Mouse (Mus musculus): ENCODE results near the gene Epn1. TPM values are rescaled to one million over a fixed set of nuclear protein-coding genes. Genes with fewer than 3 reads are reported as not detected.
"Not testable (repeated sequence)": the region's sequence is repeated elsewhere in the genome, so short reads cannot be mapped to it uniquely, and the experiment has no call there.

The Epn1 gene
- polyA plus RNA-seq, 1 experiment from 2014 or later: 70.5 TPM

DNA sequence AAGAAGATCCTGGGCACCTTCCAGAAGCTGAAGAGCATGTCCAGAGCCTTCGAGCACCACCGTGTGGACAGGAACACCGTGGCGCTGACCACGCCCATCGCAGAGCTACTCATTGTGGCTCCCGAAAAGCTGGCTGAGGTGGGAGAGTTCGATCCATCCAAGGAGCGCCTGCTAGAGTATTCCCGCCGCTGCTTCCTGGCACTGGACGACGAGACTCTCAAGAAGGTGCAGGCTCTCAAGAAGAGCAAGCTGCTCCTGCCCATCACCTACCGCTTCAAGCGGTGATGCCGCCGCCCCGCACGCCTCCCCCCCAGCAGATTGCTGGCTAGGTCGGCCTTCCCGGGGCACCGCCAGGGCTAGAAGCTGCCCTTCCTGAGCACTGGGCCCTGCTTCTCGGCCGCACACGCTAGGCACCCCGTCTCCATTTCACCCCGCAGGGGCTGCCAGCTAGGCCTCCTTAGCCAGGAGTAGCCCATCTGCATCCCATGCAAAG lies 19.8 kb upstream of the Epn1 start:
- Histone ChIP-seq H3K4me2 (peak overlapping the region; percentile 81), H3K9me3 (no peaks in the 10 kb centered on the region), H3K4me3 (peak overlapping the region; percentile 59), H3K27ac (peak overlapping the region; percentile 99), H3K4me1 (peaks cover 47% of the 10 kb centered on the region), H3K9ac (peak overlapping the region; percentile 92), H3K36me3 (no peaks in the 10 kb centered on the region), H3K27me3 (peaks cover 17% of the 10 kb centered on the region)
- no peak for ATAC-seq (ENCODE audit: insufficient number of reproducible peaks, insufficient read depth, low FRiP score, low TSS enrichment, low read depth)
- 2% methylated on average over 27 of the region's 27 CpGs for WGBS

DNA sequence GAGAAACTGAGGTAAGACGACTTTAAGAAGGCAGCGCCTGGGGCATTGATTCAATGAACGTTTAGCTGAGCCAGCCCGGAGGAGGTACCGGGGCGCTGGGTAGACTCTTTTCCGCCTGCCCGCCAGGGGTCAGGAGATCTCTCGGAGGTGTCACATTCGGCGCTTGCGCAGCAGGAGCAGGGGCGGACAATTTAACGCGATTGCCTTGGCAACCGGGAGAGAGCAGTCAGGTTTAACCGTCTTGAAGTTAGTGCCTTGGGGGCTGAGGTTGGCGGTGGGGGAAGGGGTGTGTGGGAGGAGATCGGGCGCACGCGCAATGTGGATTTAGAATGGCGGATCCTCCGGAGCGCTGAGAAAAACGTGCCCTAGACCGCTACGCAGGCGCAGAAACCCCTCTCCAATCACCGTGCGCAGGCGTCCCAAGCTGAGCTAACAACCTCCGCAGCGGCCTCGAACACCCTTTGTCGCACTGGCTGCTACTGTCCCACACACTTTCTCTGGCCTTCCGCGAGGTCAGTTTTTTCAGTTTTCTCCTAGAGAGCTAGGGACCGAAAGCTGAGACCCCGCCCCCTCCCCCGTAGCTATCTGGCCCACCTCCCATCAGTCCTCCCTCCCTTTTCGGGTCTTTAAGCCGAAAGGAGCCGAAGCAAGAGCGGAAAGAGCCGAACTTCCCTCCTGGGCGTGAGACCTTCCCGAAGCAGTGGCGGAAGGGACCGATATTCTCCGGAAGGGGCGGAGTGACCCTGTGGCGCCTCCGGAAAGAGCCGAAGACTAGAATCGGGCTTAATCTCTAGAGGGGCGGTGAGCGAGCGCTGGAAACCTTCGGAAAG lies 18.9 kb upstream of the Epn1 start:
- Histone ChIP-seq H3K27me3 (peaks cover 9% of the 10 kb centered on the region), H3K4me1 (peaks cover 49% of the 10 kb centered on the region), H3K9ac (peak overlapping the region; percentile 92), H3K4me3 (peak overlapping the region; percentile 59), H3K9me3 (no peaks in the 10 kb centered on the region), H3K4me2 (peak overlapping the region; percentile 81), H3K36me3 (peaks cover 2% of the 10 kb centered on the region), H3K27ac (peak overlapping the region; percentile 99)
- WGBS: under 1% methylated on average over 60 of the region's 60 CpGs
- peak; percentile 86 for ATAC-seq (ENCODE audit: insufficient number of reproducible peaks, insufficient read depth, low FRiP score, low TSS enrichment, low read depth)

DNA sequence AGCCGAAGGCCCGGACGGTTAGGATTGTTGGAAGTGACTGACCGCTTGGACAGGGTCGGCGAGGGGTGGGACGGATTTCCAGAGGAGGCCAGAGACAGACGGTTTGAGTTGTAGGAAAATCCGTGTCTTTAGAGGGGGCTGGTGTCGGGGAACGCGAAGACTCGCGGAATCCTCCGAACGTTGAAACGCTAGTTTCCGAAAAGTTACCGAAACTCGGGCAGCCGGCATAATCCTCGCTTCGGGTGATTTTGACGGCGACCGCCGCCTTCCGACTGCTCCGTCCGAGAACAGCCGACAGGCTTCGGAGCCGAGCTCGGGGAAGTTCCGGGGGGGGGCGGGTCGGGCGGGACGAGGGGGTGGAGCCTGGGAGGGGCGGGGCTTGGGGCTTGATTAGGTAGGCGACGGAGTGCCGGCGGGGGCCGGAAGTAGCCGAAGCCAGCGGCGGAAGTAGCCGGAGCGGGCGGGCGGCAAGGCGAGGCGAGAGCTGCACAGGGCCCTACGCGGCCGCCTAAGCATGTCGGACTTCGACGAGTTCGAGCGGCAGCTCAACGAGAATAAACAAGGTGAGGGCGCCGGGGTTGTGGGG lies 18.2 kb upstream of the Epn1 start, which contains the start of gene U2af2:
Gene U2af2 (plus strand): TSS at position 370 of the 586 bp plus-strand sequence.
- Histone ChIP-seq H3K4me3 (peak within 1 kb of the TSS; percentile 59), H3K4me2 (peak within 1 kb of the TSS; percentile 81), H3K27me3 (peaks cover 8% of the 10 kb centered on the region), H3K4me1 (peaks cover 46% of the 10 kb centered on the region), H3K36me3 (peaks cover 9% of the 10 kb centered on the region), H3K27ac (peak within 1 kb of the TSS; percentile 99), H3K9me3 (no peaks in the 10 kb centered on the region), H3K9ac (peak within 1 kb of the TSS; percentile 92)
- peak; percentile 74 for ATAC-seq (ENCODE audit: insufficient number of reproducible peaks, insufficient read depth, low FRiP score, low TSS enrichment, low read depth)
- WGBS: under 1% methylated on average over 54 of the region's 65 CpGs

DNA sequence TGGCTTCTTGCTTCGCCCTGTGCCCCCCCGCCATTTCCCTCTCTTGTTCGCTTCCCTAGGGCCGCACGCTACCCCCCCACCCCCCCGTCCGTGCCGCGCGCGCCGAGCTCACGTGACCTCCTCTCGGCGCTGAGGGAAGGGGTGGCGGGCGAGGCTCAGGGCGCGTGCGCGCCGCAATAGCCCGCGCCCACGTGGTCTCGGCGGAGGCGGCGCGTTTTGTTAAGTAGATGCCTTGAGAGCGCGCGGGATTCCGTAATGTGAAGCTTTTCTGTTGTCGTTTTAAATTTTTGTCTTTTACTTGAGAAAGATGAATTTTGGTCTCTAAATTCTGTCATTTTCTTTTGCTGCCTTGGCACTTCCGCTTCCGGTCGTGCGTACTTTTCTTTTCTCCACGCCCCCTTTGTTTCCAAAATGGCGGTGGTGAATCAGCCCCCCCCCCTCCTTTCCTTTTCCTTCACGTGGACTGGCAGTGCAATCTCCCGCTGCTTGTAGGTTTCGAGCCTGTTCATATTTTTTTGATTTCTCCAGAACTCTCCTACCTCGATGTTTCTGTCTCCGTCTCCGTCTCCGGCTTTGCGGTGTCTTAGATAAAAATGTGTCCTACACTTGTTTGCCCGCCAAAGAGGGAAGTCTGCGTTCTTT lies 17.6 kb upstream of the Epn1 start:
- H3K36me3 ChIP-seq: peaks cover 15% of the 10 kb centered on the region
- 0% methylated on average over 51 of the region's 51 CpGs for WGBS
- peaks cover 7% of the 10 kb centered on the region for H3K27me3 ChIP-seq
- H3K9ac ChIP-seq: peak overlapping the region; percentile 78
- ATAC-seq (ENCODE audit: insufficient number of reproducible peaks, insufficient read depth, low FRiP score, low TSS enrichment, low read depth): peak; percentile 32
- H3K27ac ChIP-seq: peak overlapping the region; percentile 99
- peaks cover 42% of the 10 kb centered on the region for H3K4me1 ChIP-seq
- H3K4me2 ChIP-seq: peak overlapping the region; percentile 81
- H3K4me3 ChIP-seq: peak overlapping the region; percentile 59
- no peaks in the 10 kb centered on the region for H3K9me3 ChIP-seq

DNA sequence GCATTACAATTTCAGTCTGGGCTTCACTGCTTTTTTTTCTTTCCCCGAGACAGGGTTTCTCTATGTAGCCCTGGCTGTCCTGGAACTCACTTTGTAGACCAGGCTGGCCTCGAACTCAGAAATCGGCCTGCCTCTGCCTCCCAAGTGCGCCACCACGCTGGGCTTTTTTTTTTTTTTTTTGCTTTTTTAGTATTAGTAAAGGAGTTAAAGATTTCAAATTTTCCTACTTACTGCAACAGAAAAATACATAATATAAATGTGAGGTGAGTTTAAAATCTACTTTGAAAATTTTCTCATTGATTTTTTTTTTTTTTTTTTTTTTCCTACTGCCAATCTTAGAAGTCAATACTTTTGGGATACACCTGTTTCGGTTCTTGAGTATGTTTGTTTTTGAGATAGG lies 15.1 kb upstream of the Epn1 start:
- H3K4me2 ChIP-seq: peak overlapping the region; percentile 81; the same call in 1 of the 2 replicates
- 96% methylated on average over 6 of the region's 6 CpGs for WGBS

DNA sequence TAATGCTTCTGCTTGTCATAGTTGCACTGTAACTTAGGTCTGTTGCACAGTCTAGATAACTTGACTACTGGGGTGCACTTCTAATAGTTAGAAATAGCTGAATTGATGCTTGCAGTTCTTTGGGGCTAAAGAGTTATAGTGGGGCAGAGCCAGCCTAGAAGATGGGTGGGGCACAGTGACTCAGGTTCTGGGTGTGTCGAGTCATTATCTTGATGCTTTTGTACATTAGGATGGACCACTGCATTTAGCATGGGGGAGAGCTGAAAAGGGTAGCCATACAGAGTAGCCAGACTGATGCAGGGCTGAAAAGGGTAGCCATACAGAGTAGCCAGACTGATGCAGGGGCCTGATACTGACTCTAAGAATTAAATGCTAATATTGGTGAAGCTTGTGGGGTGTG lies 6.4 kb upstream of the Epn1 start:
- ATAC-seq (ENCODE audit: insufficient number of reproducible peaks, insufficient read depth, low FRiP score, low TSS enrichment, low read depth): no peak
- no peak overlapping the region for H3K27ac ChIP-seq
- no peaks in the 10 kb centered on the region for H3K9me3 ChIP-seq
- H3K4me2 ChIP-seq: no peak overlapping the region
- H3K9ac ChIP-seq: no peak overlapping the region
- H3K27me3 ChIP-seq: no peaks in the 10 kb centered on the region
- H3K4me3 ChIP-seq: no peak overlapping the region
- H3K4me1 ChIP-seq: no peaks in the 10 kb centered on the region
- H3K36me3 ChIP-seq: peaks cover 93% of the 10 kb centered on the region
- 81% methylated on average over 1 of the region's 1 CpGs for WGBS

More for the DNA sequence above, 15.1 kb upstream of the Epn1 start:
- Histone ChIP-seq H3K36me3 (peaks cover 39% of the 10 kb centered on the region), H3K4me3 (no peak overlapping the region), H3K27me3 (no peaks in the 10 kb centered on the region), H3K9ac (no peak overlapping the region), H3K4me1 (peaks cover 27% of the 10 kb centered on the region), H3K27ac (no peak overlapping the region), H3K9me3 (no peaks in the 10 kb centered on the region)
- ATAC-seq (ENCODE audit: insufficient number of reproducible peaks, insufficient read depth, low FRiP score, low TSS enrichment, low read depth): no peak

DNA sequence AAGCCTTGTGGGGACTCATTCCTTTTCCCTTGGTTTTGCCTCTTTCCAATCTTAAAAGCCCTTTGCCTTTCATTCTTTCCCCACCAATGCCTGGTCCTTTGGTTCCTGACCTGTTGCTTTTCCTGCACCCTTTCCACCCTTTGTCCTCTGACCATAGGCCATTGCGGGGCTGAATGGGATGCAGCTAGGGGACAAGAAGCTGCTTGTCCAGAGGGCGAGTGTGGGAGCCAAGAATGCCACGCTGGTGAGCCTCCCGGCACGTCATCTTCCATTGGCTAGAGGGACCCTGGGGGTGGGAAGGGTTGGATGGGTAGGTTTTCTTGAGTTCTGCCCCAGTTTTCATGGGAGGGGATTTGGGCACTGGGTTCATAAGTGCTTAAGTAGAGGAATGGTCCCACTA lies 5.1 kb upstream of the Epn1 start:
- H3K27ac ChIP-seq: no peak overlapping the region
- H3K4me1 ChIP-seq: no peaks in the 10 kb centered on the region
- no peaks in the 10 kb centered on the region for H3K9me3 ChIP-seq
- H3K27me3 ChIP-seq: no peaks in the 10 kb centered on the region
- no peak overlapping the region for H3K4me2 ChIP-seq
- no peak for ATAC-seq (ENCODE audit: insufficient number of reproducible peaks, insufficient read depth, low FRiP score, low TSS enrichment, low read depth)
- 93% methylated on average over 5 of the region's 5 CpGs for WGBS
- H3K36me3 ChIP-seq: peaks cover 83% of the 10 kb centered on the region
- H3K9ac ChIP-seq: no peak overlapping the region
- no peak overlapping the region for H3K4me3 ChIP-seq

DNA sequence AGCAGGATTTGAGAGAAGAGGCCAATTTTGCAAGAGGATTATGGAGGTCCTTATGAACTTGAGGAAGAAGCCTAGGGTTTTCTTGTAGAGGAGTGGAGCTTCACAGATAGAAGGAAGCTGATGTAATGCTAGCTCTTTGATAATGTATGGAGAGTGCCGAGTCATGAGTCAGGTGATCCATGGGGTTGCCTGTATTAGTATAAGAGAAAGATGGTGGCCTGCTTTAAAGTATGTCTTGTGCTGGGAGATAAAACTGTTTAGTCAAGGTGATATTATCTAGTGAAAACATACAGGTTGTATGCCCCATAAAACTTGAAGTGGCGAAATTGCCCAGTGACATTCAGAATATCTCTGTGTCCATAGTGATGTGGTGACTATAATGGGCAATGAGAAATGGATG lies 3.1 kb upstream of the Epn1 start:
- Histone ChIP-seq H3K4me3 (no peak overlapping the region), H3K27me3 (no peaks in the 10 kb centered on the region), H3K4me2 (no peak overlapping the region), H3K9ac (no peak overlapping the region), H3K9me3 (no peaks in the 10 kb centered on the region), H3K36me3 (peaks cover 65% of the 10 kb centered on the region), H3K27ac (no peak overlapping the region), H3K4me1 (peaks cover 9% of the 10 kb centered on the region)
- no peak for ATAC-seq (ENCODE audit: insufficient number of reproducible peaks, insufficient read depth, low FRiP score, low TSS enrichment, low read depth)
- WGBS: 81% methylated on average over 2 of the region's 2 CpGs

DNA sequence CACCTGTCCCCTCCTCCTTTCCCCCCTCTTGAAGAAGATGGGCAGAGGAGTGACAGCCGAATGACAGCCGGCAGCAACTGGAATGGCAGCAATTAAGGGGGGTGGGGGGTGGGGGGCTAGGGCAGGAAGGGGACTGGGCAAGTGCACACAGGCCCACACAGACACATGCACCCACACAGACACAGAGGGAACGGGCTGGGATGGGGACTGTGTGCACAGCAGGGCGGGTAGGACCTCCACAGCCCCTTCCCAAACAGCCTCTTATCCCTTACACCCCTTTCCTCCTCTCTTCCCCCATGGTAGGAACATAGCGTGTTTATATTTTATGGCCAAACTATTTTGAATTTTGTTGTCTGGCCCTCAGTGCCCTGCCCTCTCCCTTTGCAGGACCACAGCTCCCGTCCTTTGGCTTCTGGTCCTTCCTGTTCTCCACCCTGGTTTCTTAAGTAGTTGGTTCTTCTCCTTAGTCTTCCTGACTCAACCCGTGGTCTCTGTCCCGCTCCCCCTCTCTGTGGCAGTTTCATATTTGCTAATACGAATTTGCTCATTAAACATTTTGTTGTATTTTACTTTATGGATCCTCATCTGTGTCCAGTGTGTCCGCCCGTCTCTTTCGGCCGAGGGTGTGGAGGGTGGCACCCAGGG lies 548 bp upstream of the Epn1 start:
- Histone ChIP-seq H3K4me3 (peak overlapping the region; percentile 99), H3K36me3 (peaks cover 55% of the 10 kb centered on the region), H3K4me1 (peaks cover 12% of the 10 kb centered on the region), H3K27ac (peak overlapping the region; percentile 93), H3K9ac (peak overlapping the region; percentile 97), H3K4me2 (peak overlapping the region; percentile 74)
- H3K9me3 ChIP-seq; ATAC-seq (ENCODE audit: insufficient number of reproducible peaks, insufficient read depth, low FRiP score, low TSS enrichment, low read depth); H3K27me3 ChIP-seq: not testable (repeated sequence)
- 49% methylated on average over 11 of the region's 13 CpGs for WGBS

DNA sequence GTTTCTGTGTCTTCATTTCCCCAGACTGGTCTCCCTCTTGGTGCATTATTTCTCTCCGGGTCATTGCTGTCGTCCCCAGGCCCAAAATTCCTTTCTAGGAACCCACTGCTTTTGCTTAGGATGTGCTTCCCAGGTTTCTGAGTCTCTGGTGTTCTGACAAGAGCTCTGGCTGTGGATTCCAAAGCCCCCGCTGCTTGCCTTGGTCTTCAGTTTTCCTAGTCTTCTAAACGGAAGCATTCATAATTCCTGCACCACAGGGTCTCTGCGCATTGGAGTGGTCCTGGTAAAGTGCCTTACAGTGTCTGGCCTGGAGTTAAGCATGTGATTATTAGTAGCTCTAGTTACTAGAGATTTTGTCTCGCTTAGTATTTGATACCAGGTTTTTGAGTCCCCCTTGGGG lies 780 bp downstream of the Epn1 start:
- no peak for ATAC-seq (ENCODE audit: insufficient number of reproducible peaks, insufficient read depth, low FRiP score, low TSS enrichment, low read depth)
- H3K4me3 ChIP-seq: peak overlapping the region; percentile 99
- WGBS: 8% methylated on average over 6 of the region's 6 CpGs

DNA sequence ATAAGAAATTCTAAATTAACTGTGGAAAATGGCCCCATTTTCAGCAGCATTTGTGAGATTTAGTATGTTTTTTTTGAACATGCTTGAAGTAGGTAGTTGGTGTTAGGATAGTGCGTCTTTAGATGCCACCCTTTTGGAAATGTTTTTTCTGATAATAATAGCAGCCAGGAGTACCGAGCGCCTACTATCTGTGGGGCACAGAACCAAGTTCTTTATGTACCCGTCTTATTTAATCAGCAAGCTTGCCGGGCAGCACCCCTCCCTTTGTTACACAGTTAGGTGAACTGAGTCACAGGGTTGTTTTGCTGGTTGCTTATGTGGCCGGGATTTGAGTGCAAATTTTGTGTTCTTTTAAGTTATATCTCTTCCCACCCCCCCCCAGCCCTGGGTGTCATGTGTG lies 1.2 kb downstream of the Epn1 start:
- H3K27ac ChIP-seq: no peak overlapping the region
- peak overlapping the region; percentile 97 for H3K9ac ChIP-seq
- peak overlapping the region; percentile 74 for H3K4me2 ChIP-seq
- H3K27me3 ChIP-seq: no peaks in the 10 kb centered on the region
- H3K4me1 ChIP-seq: peaks cover 12% of the 10 kb centered on the region
- WGBS: 69% methylated on average over 6 of the region's 6 CpGs
- ATAC-seq (ENCODE audit: insufficient number of reproducible peaks, insufficient read depth, low FRiP score, low TSS enrichment, low read depth): no peak
- peaks cover 55% of the 10 kb centered on the region for H3K36me3 ChIP-seq
- peak overlapping the region; percentile 99 for H3K4me3 ChIP-seq
- no peaks in the 10 kb centered on the region for H3K9me3 ChIP-seq

More for the DNA sequence above, 780 bp downstream of the Epn1 start:
- peaks cover 12% of the 10 kb centered on the region for H3K4me1 ChIP-seq
- H3K9me3 ChIP-seq: no peaks in the 10 kb centered on the region
- peaks cover 53% of the 10 kb centered on the region for H3K36me3 ChIP-seq
- peak overlapping the region; percentile 74 for H3K4me2 ChIP-seq
- H3K9ac ChIP-seq: peak overlapping the region; percentile 97
- H3K27me3 ChIP-seq: no peaks in the 10 kb centered on the region
- H3K27ac ChIP-seq: peak overlapping the region; percentile 93
